Mouse (Mus musculus): Measurements from ENCODE around the gene 2900026A02Rik. TPM values are rescaled to one million over a fixed set of nuclear protein-coding genes. Genes with fewer than 3 reads are reported as not detected.

Gene 2900026A02Rik
- polyA plus RNA-seq, 1 experiment = 32.0 TPM

DNA sequence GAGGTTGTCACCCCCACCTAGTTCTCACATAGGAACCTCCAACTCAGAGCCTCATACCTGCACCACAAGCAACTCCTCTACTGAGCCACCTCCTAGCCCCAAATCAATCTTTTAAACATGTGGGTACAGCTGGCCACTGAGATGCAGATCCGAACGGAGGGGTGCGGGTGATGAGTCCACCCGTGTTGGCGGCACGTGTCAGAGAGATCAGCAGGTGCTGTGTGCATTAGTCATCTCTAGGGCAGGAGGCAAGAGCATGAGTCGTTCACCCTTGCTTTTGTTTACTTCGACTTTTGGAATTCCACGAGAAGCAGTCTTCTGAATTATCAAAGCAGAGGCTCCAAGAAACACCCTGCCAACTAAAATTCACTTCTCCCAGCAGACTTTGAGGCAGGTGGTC, 16.8 kb downstream of the 2900026A02Rik start:
- no peak for TF ChIP-seq CTCF (IDR thresholded peaks at IDR 0.05; ENCODE audit: insufficient read depth, low read length)
- no peak for TF ChIP-seq POLR2A (IDR thresholded peaks at IDR 0.05; ENCODE audit: borderline replicate concordance, extremely low read depth, low read depth, low read length)
- peaks cover 11% of the 10 kb centered on the region for H3K4me1 ChIP-seq (ENCODE audit: control insufficient read depth, insufficient read depth, low read length)
- no peak overlapping the region for H3K4me3 ChIP-seq (replicated peaks; ENCODE audit: extremely low read depth, low read depth, low read length)
- no peak for DNase-seq
- WGBS = 74% methylated on average over 9 of the region's 9 CpGs

DNA sequence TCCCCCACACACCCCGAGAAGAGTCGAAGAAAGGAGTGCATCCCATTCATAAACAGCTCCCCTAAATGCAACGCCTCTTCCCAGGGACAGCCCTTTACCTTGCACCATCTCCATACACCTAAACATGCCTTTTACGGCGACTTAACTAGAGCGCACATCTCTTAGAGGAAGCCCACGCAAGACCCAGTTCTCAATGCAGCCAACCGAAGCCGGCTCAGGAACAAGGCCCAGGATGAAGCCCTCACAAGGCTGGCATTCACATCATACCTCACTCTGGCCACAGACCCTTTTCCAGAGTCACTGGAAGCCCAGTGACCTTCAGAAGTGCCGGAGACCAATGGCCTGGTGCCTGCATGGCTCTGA, 21.3 kb downstream of the 2900026A02Rik start:
- DNase-seq = no peak
- Histone ChIP-seq H3K4me1 (ENCODE audit: control insufficient read depth, insufficient read depth, low read length) (peaks cover 11% of the 10 kb centered on the region), H3K4me3 (replicated peaks; ENCODE audit: extremely low read depth, low read depth, low read length) (no peak overlapping the region)
- WGBS = 73% methylated on average over 10 of the region's 10 CpGs
- TF ChIP-seq POLR2A (IDR thresholded peaks at IDR 0.05; ENCODE audit: borderline replicate concordance, extremely low read depth, low read depth, low read length) = no peak
- TF ChIP-seq CTCF (IDR thresholded peaks at IDR 0.05; ENCODE audit: insufficient read depth, low read length) = no peak

- peaks cover 11% of the 10 kb centered on the region for H3K4me1 ChIP-seq (ENCODE audit: control insufficient read depth, insufficient read depth, low read length)
- DNase-seq = no peak
- no peak overlapping the region for H3K4me3 ChIP-seq (replicated peaks; ENCODE audit: extremely low read depth, low read depth, low read length)
- TF ChIP-seq CTCF (IDR thresholded peaks at IDR 0.05; ENCODE audit: insufficient read depth, low read length) (no peak), POLR2A (IDR thresholded peaks at IDR 0.05; ENCODE audit: borderline replicate concordance, extremely low read depth, low read depth, low read length) (no peak)
- WGBS = 38% methylated on average over 8 of the region's 8 CpGs
Measured at GRCm38 (mm10) chr5:113199126-113199771, 21.8 kb downstream of the 2900026A02Rik start.

GRCm38 (mm10) chr5:113196916-113197794, 23.9 kb downstream of the 2900026A02Rik start:
- no peak for DNase-seq
- WGBS = 42% methylated on average over 9 of the region's 9 CpGs
- peaks cover 11% of the 10 kb centered on the region for H3K4me1 ChIP-seq (ENCODE audit: control insufficient read depth, insufficient read depth, low read length)
- H3K4me3 ChIP-seq (replicated peaks; ENCODE audit: extremely low read depth, low read depth, low read length) = no peak overlapping the region
- TF ChIP-seq POLR2A (IDR thresholded peaks at IDR 0.05; ENCODE audit: borderline replicate concordance, extremely low read depth, low read depth, low read length) = no peak
- no peak for TF ChIP-seq CTCF (IDR thresholded peaks at IDR 0.05; ENCODE audit: insufficient read depth, low read length)

GRCm38 (mm10) chr5:113195907-113196306, 25.1 kb downstream of the 2900026A02Rik start:
- H3K4me3 ChIP-seq (replicated peaks; ENCODE audit: extremely low read depth, low read depth, low read length) = no peak overlapping the region
- TF ChIP-seq CTCF (IDR thresholded peaks at IDR 0.05; ENCODE audit: insufficient read depth, low read length) (no peak), POLR2A (IDR thresholded peaks at IDR 0.05; ENCODE audit: borderline replicate concordance, extremely low read depth, low read depth, low read length) (no peak)
- DNase-seq = no peak
- H3K4me1 ChIP-seq (ENCODE audit: control insufficient read depth, insufficient read depth, low read length) = peaks cover 11% of the 10 kb centered on the region
- WGBS = 95% methylated on average over 6 of the region's 6 CpGs

GRCm38 (mm10) chr5:113195451-113195850, 25.6 kb downstream of the 2900026A02Rik start:
- no peak for DNase-seq
- WGBS = 70% methylated on average over 12 of the region's 12 CpGs
- H3K4me1 ChIP-seq (ENCODE audit: control insufficient read depth, insufficient read depth, low read length) = peaks cover 13% of the 10 kb centered on the region
- no peak for TF ChIP-seq CTCF (IDR thresholded peaks at IDR 0.05; ENCODE audit: insufficient read depth, low read length)
- TF ChIP-seq POLR2A (IDR thresholded peaks at IDR 0.05; ENCODE audit: borderline replicate concordance, extremely low read depth, low read depth, low read length) = no peak
- H3K4me3 ChIP-seq (replicated peaks; ENCODE audit: extremely low read depth, low read depth, low read length) = no peak overlapping the region

- 80% methylated on average over 18 of the region's 18 CpGs for WGBS
- Histone ChIP-seq H3K4me3 (replicated peaks; ENCODE audit: extremely low read depth, low read depth, low read length) (peak overlapping the region; percentile 1), H3K4me1 (ENCODE audit: control insufficient read depth, insufficient read depth, low read length) (peaks cover 9% of the 10 kb centered on the region)
- no peak for DNase-seq
- TF ChIP-seq CTCF (IDR thresholded peaks at IDR 0.05; ENCODE audit: insufficient read depth, low read length) (no peak), POLR2A (IDR thresholded peaks at IDR 0.05; ENCODE audit: borderline replicate concordance, extremely low read depth, low read depth, low read length) (no peak)
Measured at GRCm38 (mm10) chr5:113193762-113194161, 27.3 kb downstream of the 2900026A02Rik start.

- 81% methylated on average over 14 of the region's 14 CpGs for WGBS
- peaks cover 2% of the 10 kb centered on the region; the same call in 1 of the 2 replicates for H3K4me1 ChIP-seq (ENCODE audit: control insufficient read depth, insufficient read depth, low read length)
- TF ChIP-seq POLR2A (IDR thresholded peaks at IDR 0.05; ENCODE audit: borderline replicate concordance, extremely low read depth, low read depth, low read length) (no peak), CTCF (IDR thresholded peaks at IDR 0.05; ENCODE audit: insufficient read depth, low read length) (no peak)
- no peak overlapping the region for H3K4me3 ChIP-seq (replicated peaks; ENCODE audit: extremely low read depth, low read depth, low read length)
- no peak for DNase-seq
Measured at GRCm38 (mm10) chr5:113191901-113192300, 29.1 kb downstream of the 2900026A02Rik start.

- no peak for TF ChIP-seq POLR2A (IDR thresholded peaks at IDR 0.05; ENCODE audit: borderline replicate concordance, extremely low read depth, low read depth, low read length)
- no peak for TF ChIP-seq CTCF (IDR thresholded peaks at IDR 0.05; ENCODE audit: insufficient read depth, low read length)
- 39% methylated on average over 14 of the region's 14 CpGs for WGBS
- H3K4me3 ChIP-seq (replicated peaks; ENCODE audit: extremely low read depth, low read depth, low read length) = no peak overlapping the region
- H3K4me1 ChIP-seq (ENCODE audit: control insufficient read depth, insufficient read depth, low read length) = peaks cover 2% of the 10 kb centered on the region; the same call in 1 of the 2 replicates
- DNase-seq = no peak
Measured at GRCm38 (mm10) chr5:113190558-113190957, 30.5 kb downstream of the 2900026A02Rik start.
